Mouse (Mus musculus) lung, postnatal 10 days (tissue): ENCODE measurements around the gene 1700057G04Rik.
A peak's percentile ranks its signal among the peaks of the same experiment; 100 is the strongest.
"Not testable (repeated sequence)": the region's sequence is repeated elsewhere in the genome, so short reads cannot be mapped to it uniquely, and the experiment has no call there.

Source experiments
- DNase-seq: peaks from one replicate; pipeline ENCODE4 v3.0.0; 2021

Gene 1700057G04Rik

DNA sequence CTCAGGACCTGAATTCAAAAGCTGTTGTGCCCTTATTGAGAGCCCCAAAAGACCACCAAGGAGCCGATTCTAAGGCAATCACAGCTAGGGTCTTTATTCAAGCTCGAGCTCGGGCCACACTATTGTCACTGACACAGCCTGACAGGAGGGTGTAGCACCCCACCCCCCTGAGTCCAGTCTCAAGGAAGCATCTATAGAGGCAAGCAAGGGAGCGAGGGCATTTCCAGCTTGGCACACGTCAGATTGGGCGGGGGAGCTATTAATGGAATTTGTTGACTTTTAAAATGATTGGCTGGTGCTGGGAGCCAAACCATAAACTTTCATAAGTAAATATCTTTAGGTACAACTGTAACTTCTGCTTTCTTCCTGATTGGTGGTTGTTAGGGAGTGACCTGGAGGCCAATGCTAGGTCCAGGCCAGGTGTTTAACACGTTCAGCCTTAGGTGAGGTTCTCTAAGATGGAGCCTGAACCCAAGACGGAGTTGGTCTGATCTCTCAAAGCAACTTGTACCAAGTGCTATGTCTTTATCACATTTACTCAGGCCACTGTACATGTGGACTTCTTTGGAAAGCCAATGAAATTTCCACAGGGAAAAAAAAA lies 3.5 kb upstream of the 1700057G04Rik start:
- no peak for DNase-seq

DNA sequence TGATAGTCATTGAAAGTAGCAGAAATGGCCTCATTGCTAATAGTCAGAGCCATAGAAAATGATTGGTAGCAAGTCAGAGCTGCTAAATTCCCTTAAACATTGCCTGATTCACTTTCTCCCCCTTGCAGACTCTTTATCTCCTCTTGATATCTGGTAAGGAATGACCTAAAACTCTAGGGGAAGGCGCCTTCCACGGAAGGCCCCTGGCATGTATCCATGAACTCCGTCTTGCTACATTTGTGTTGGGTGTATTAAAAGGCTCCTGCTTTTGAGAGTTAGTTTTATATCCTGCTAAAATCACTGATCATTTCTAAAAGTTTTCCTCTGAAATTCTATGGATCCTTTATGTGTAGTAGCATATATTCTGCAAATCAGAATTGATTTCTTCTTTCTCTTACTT lies 7.6 kb downstream of the 1700057G04Rik start:
- DNase-seq, result no peak

DNA sequence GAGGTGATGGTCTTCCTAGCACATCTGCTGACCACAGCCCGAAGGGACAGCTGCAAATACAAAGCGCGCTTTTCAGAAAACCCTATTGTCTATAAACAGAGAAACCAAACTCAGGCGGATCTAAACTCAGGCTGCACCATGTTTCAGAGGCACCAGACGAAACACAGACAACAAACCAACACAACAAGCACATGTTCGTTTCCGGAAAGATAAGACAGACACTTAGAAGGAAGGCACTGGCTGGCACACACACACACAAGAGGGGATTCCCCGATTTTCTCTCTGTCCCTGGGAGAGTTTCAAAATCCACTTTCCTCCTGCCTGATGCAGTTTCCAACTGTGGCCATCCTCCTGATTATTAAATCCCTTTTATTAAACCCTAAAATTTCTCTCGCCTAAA lies 16.8 kb downstream of the 1700057G04Rik start:
- DNase-seq, result not testable (repeated sequence)

DNA sequence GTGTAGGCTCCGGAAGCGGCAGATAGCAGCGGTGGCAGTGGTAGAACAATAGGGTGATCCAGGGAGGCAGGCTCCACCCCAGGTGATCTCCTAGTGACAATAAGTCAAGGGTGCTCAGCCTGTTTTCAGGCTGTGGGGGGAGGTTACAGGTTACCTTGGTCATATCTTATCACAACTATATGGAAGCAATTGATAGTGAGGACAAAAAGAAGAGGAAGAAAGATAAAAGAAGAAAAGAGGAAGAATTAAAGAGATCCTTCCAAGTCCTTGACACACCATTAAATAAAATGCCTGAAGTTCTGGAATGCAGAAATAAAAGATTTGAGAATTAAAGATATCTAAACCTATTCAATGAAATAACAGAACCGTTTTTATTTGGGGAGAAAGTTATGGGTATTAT lies 17.6 kb downstream of the 1700057G04Rik start:
- no peak for DNase-seq

DNA sequence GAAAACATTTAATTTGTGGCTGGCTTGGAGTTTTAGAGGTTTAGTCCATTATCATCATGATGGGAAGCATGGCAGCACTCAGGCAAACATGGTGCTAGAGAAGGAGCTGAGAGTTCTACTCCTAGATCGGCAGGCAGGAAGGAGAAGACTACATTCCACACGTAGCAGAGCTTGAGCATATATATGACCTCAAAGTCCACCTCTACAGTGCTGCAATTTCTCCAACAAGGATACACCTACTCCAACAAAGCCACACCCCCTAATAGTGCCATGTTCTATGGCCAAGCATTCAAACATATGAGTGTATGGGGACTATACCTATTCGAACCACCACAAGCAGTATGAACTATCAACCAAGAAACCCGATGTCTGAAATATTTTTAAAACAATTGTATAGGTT lies 22.2 kb downstream of the 1700057G04Rik start:
- no peak for DNase-seq

DNA sequence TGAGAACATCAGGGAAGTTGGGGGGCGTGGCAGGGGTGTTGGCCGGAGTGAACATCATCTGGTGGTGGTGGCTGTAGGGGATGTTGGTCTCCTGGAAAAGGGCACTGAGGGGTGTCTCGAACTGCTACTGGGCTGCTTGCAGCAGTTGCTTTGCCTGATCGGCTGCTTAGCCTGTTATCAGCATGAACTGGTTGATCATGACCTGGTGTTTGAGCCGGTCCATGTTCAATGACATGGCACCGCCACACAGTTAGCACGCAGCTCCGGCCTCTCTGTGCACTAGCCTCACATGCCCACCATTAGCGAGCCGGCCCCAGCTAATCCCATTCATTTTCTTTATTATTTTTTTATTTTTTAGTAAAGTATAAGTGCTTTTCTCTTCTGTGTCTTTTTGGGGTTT lies 25.7 kb downstream of the 1700057G04Rik start:
- DNase-seq, result no peak

DNA sequence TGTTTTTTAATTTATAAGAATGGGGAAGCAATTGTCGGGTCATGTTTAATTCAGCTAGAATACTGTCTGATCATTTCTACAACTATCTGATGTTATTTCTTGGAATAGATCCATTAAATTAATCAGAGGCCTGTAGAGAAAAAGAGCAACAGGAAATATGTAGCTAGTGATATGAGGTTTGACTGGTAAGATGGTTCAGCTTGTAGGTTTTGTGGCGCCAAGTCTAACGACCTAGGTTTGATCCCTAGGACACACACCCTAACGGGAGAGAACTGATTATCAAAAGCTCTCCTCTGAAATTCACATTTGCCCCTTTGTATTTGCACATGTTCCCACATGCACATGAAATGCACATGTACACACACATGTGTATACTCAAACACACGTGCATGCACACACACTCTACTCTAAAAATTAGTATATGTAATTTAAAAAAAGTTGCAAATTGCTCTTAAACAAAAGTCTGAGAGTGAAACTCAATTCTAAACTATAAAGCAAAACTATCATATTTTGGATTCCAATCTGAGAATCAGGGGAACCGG lies 26.2 kb downstream of the 1700057G04Rik start:
- no peak for DNase-seq

DNA sequence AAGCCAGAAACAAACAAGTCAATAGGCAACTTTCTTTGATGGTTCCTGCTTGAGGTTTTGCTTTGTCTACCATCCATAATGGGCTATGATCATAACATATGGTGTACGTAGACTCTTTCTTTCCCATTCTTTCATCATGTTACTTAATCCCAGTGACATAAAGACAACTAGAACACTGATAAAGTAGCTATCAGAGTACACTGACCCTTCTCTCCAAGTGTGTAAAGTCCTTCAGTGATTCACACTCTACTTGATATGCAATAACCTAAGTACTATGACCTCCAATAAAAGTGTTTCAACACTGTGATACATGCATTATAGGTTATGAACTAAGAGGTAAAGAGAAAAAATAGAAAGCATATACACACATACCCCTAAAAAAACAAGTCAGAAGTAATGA lies 27.9 kb downstream of the 1700057G04Rik start:
- DNase-seq, result no peak

DNA sequence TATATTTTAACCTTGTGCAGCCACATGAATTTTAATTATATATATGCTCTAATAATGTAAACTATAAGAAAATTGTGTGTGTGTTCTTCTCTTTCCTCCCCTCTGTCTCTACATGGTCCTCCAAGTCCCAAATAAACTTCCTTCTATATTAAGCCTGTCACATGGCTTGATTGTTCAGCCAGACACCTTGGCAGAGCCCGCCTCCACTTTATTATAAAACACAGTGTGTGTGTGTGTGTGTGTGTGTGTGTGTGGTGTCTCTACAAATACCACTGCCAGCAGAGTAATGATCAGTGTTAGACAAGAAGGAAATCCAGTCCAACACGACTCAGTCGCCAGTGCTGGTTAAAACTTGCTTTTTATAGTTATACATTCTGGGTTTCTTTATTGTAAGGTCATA lies 28.5 kb downstream of the 1700057G04Rik start:
- DNase-seq, result no peak

DNA sequence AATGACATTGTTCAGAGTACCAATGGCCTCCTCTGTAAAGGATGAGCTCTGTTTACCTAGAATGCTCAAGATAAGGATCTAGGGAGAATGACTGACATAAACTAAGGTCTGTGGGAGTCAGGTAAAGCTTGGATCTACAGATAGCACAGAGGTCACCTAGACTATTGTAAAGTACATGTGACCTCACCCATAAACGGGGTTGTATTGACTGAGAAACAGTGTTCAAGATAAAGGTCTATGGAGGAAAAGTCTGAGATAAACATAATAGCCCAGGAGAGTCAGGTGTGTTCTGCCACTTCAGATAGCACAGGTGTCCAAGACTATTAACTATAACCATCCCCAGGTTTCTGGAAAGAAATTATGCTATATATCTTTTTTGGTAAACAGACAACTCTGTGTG lies 29.8 kb downstream of the 1700057G04Rik start:
- DNase-seq, result no peak

DNA sequence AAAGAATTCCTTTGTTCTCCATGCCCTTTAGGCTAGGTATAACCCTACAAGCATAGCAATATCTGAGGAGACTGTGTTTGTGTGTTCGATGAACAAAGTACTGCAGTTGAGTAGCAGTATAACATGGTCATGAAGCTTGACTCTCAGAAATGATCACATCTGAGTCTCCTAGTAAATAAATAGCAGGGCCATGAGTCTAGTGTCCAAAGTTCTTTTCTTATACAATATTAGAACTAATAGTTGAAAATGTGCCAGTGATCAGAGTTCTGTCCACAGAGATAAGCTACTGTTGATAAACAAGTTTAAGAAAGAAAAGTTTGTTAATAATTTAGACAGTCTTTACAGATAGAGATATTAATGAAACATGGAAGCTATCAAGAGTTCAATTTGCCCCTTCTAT lies 42.7 kb downstream of the 1700057G04Rik start:
- no peak for DNase-seq

DNA sequence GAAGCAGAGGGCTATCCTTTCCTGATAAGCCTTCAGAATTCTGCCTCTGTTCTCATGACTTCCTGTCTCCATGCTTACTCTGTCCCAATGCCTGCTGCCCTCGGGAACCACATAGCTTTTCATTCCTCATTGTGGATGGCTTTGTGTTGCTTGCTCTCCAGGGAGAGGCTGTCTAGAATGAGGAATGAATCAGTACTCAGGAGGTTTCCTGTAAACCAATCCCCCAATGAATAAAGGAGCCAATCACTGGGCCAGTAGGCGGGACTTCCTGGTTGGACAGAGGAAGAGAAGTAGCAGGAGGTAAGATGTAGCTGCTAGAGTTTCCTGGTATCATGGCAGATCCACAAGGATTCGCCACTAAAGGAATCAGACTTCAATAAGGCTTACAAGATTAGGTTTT lies 44.1 kb downstream of the 1700057G04Rik start:
- no peak for DNase-seq

DNA sequence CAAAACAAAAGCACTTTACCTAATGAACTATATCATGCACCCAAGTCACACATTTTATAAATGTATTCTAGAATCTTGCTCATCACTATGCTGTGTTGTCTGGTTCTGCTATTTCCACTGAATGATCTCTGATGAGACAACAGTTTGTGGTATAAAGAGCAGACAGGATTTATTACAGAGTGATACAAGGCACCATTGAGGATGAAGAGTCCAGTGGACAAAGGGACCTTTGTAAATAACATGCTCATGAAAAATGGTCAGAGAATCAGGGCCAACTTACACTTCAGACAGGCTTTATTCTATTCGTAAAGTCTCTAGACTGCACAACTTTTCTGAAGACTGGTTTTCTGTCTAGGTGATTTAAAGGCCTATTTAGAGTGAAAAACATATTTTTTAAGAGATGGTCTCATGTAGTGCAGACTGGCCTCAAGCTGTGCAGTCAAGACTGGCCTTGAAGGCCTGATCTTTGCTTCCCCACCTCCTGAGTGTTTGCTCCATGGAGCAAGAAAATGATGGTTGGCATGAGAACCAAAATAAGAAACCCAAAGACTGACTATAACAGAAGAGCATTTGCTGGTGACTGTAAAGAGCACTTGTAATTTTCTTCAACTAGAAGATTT lies 51.6 kb downstream of the 1700057G04Rik start:
- no peak for DNase-seq

DNA sequence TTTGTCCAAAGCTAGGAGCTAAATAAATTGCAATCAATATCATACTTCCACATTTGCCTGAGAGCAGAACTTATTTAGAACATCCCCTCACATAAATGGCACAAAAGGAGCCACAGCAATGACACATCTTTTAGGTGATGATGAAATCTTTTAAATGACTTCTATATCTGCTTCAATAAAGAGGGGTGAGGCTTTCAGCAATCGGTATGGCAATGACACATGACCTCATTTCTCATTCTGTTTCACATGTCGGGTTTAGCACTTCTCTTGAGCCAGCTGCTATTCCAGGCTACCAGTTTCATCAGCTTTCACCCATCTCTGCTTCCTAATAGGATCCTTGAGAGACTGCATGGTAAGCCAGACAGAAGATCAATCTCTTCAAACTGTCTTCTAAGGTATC lies 54.3 kb downstream of the 1700057G04Rik start:
- no peak for DNase-seq

DNA sequence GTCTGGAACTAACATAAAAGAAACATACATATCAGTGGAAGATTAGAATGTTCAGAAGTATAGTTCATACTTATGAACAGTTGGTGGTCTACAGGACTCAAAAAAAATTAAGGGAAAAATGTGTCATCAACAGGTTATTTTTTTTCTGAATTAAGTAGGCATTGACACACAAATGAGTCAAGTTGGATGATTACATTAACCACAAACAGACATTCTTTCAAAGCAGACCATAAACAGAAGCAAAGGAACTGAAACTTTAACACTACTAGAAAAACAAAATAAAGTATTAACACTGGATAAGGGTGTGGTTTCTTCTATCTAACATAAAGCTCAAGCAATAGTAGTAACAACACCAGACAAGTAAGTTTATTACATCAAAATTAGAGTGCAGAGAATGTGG lies 59.7 kb downstream of the 1700057G04Rik start:
- no peak for DNase-seq

DNA sequence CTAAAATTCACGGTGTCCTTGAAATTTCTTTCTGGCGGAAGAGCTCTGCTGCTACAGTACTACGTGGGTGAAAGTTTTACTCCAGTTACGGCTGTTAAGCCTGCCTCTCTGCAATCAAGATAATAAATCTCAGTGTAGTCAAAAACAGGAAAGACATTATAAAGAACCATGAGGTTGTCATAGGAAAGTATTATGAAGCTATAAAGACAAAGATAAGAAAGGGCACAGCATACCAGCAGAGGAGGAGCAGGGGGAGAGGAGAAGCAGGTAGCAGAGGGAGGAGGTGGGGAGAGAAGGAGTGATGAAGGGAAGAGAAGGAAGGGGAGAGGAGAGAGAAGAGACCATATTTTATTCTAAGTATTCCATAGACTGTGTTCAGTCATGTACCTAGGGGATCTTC lies 64.7 kb downstream of the 1700057G04Rik start:
- no peak for DNase-seq

DNA sequence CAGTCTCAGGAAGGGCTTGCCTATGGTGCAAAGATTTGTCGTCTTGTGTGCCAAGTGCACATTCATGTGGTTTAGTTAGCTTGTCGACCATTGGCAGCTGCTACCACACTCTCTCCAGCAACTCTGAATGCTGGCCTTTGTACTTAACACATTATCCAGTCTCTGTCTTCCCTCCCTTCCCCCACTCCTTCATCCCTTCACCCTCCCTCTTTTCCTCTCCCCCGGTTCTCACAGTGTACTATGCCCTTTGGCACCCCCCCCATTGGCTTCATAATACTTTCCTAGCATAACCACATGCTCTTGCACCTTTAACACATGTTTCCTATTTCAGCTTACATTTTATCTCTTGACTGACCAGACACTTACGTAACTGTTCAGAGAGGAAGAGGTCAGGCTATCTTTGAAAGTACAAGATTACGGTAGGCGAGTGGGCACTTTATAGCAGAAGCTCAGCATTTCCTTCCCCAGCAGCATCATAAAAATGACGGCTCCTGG lies 65.6 kb downstream of the 1700057G04Rik start:
- peak; percentile 19 for DNase-seq

DNA sequence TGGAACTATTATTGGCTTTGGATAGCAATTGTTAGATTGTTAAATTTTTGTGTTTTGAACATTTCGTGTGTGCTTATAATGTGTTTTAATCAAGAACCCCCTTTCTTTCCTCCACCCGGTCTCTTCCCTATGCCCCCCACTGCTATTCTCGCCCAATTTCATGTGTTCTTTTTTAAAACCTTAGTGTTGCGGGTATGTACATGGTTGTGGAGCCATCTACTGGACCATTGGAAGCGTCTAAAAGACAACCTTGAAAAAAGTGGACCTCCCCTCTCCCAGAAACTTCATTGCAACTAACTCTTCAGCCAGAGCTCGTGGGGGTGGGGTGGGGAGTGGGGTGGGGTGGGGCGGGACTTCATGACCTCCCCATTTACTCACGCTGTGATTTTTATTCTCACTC lies 66.2 kb downstream of the 1700057G04Rik start:
- DNase-seq, result peak; percentile 3

DNA sequence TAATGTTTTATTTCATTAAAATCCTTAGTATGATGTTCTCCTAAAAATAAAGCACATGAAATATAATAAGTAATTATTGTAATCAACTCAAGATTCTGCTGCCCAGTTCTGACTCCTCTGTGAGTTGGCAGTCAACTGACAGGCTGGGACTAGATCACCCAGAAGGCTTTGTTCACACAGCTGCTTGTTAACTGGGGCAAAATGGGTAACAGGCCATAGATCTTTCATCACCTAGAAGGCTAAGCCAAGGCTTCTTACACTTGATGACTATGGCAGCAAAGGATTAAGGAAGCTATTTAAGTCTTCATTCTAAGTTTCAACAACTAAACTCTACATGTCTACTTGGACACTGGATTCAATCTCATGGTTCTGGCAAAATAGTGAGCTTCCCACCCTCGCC lies 68.8 kb downstream of the 1700057G04Rik start:
- DNase-seq, result peak; percentile 49

DNA sequence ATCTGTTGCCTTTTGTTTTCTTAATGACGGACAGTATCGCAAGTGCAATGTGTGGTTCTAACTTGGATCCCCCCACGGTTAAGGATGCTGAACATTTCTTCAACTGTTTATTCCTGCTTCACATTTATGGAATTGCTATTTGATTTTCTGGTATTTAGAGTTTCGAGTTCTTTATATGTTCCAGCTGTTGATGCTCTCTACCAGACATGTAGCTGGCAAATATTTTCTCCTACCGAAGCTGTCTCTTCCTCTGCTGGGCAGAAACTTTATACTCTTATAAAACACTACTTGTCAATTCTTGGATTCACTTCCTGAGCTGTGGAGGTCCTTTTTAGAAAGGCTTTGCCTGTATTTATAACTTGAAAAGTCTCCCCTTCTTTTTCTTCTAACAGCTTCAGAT lies 70.1 kb downstream of the 1700057G04Rik start:
- no peak for DNase-seq

DNA sequence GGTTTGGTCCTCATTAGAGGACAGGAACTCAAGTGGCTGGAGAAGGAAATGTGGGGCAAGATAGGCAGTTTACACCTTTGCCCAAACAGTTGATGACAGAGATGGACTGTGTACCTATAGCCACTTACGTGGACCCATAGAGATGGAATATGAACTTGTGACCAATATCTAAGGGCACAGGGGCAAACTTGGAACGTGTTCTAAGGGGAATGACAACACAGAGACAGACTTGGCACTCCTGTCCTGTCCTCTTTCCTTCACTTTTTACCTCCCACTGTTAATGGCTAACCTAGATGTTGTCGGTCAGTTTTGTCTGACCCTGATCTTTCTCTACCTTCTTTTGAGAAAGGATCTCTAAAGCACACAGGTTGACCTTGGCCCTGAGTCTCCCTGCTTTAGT lies 74.2 kb downstream of the 1700057G04Rik start:
- DNase-seq, result no peak

DNA sequence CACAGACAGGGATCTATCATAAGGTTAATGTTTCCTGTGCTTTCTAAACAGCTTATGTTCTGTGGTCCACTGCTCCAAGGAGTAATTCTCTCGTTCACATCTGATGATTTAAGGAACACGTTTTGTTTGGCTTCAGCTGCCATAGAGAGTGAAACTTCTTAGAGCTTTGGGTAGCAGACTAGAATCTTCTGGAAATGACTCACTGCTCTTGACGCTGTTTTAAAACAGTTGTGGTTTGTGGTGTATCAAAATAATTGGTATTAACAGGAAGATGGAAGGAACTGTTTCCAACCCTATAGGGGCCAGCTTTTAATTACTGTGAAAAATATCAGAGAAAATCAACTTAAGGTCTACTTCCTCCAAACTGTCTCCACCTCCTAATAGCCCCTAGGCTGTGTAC lies 75.2 kb downstream of the 1700057G04Rik start:
- no peak for DNase-seq

DNA sequence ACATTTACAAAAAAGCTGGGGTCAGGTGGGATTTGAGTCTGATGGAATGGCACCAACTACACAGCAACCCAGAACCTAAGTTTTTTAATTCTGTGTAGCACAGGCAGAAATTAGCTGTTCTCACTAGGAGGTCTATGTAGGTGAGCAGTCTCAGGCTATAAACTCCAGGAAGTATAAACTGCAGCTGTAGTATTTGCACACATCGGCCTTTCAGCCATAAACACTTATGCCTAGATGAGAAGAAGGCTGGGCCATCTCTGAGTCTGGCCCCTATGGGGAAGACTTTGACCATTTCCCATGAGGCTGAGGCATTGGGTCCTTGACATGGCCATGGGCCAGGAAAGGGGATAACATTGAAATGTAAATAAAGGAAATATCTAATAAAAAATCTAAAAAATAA lies 76.7 kb downstream of the 1700057G04Rik start:
- no peak for DNase-seq

DNA sequence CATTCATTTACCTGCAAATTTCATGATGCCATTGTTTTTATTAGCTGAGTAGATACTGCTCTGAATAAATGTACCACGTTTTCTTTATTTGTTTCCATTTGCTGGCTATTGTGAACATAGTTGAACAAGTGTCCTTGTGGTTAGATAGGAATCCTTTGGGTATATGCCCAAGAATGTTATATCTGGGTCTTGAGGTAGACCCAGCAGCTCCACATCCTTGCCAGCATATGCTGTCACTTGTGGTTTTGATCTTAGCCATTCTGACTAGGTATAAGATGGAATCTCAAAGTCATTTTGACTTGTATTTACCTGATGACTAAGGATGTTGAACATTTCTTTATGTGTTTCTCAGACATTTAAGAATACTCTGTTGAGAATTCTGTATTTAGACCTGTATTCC lies 77.7 kb downstream of the 1700057G04Rik start:
- no peak for DNase-seq

DNA sequence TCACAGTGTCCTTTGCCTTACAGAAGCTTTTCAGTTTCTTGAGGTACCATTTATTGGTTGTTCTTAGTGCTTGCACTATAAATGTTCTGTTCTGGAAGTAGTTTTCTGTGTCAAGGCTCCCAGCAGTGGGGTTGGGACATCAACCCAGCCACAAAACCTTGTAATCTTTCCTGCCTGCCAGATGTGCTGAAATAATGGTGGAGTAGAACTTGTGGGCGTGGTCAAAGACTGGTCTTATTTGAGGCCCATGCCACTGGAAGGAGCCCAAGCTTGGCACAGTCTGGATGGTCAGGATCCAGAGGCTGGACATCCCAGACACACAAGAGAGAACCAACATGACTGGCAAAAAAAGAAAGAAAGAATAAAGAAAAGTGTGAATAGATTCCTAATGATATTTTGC lies 78.2 kb downstream of the 1700057G04Rik start:
- no peak for DNase-seq
